Mouse (Mus musculus) activated CD4-positive, CD25-positive, alpha-beta regulatory T cell, adult 4 months (primary cell): Measurements from ENCODE around the gene Fam160a1. TPM values are rescaled to one million over a fixed set of nuclear protein-coding genes. Genes with fewer than 3 reads are reported as not detected.

Experiments used
- ATAC-seq: one replicate; pipeline ENCODE4 v1.8.0; 2017
- polyA plus RNA-seq, 2 experiments: library from polyadenylated mRNA; unstranded; fragments of 100-300 nt; shearing (Covaris generic); gene quantifications; one replicate each; pipeline ENCODE4 v1.2.1; 2017

Gene Fam160a1
- polyA plus RNA-seq, 2 experiments from 2014 or later: 1.9 to 3.1 TPM

- no peak for ATAC-seq
These were observed 140.0 kb downstream of the Fam160a1 start for GRCm38 (mm10) chr3:85677133-85677532.

- ATAC-seq: no peak
These were observed 147.2 kb downstream of the Fam160a1 start for GRCm38 (mm10) chr3:85669844-85670243.

GRCm38 (mm10) chr3:85667683-85668082, 149.4 kb downstream of the Fam160a1 start:
- no peak for ATAC-seq

- no peak for ATAC-seq
These were observed 150.4 kb downstream of the Fam160a1 start for GRCm38 (mm10) chr3:85666736-85667135.

GRCm38 (mm10) chr3:85666166-85666565, 150.9 kb downstream of the Fam160a1 start:
- no peak for ATAC-seq

DNA sequence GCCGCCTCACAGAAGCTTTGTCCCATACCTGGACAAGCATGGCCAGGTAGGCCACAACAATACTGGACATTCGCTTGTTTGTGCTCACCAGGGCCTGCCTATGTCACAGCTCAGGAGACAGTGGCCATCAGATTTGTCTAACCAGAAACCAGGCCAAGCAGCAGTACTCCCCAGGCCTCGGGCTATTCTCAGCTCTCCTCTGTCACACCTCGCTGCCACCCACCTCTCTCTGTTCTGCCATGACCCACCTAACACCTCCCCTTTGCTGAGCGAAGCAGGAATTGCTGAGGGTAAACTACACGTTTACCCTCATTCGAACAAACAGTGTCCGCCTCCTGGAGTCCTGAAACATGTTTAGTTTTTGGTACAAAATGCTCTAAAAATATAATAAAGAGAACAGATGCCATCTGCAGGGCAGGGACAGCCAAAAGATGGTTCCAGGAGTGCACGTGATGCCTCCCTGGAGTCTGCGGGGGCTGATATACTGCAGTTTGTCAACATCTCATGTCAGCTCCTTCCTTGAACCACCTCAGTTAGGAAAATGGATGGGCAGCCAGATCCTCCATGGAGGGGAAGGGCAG, 152.4 kb downstream of the Fam160a1 start:
- ATAC-seq: no peak

GRCm38 (mm10) chr3:85663826-85664225, 153.3 kb downstream of the Fam160a1 start:
- ATAC-seq: no peak

- ATAC-seq: no peak
These were observed 154.9 kb downstream of the Fam160a1 start for GRCm38 (mm10) chr3:85661926-85662813.

GRCm38 (mm10) chr3:85659681-85660080, 157.4 kb downstream of the Fam160a1 start:
- ATAC-seq: no peak

- ATAC-seq: no peak
These were observed 161.6 kb downstream of the Fam160a1 start for GRCm38 (mm10) chr3:85655538-85655937.

GRCm38 (mm10) chr3:85652727-85653665, 164.1 kb downstream of the Fam160a1 start:
- no peak for ATAC-seq

DNA sequence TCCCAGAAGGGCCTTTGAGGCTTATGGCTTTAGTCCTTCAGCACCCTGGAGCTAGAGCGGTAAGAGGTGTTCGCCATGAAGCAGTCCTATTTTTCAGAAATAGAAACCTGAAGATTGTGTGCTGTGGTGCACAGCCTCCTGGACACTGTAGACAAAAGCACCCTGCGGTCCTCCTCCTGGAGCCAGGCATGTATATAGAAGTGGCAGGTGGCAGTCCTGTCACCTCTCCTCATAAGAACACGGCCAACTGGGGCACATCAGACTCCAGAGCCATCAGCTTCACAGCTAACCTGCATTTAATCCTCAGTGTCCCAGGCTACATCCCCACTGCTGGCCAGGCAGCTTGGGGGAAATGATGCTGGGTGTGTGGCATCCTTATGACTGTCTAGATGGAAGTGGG, 167.9 kb downstream of the Fam160a1 start:
- no peak for ATAC-seq

- ATAC-seq: no peak
These were observed 171.5 kb downstream of the Fam160a1 start for GRCm38 (mm10) chr3:85645517-85646004.

DNA sequence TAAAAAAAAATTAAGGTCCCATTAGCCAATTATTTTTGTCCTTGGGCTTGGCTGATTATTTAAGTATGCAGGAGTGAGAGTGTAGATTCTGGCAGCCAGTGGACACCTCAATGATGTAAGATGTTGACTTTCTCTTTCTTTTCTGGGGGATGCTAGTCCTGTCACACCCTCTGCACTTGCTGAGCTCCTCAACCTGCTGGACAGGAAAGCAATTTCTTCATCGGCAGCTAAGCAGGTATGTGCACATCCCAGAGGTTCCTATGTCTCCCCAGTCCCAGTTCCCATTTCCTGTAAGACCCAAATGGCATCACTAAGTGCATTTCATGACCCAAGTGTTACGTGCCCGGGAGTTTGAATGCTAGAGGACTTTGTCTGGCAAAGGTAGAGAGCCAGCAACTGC, 172.3 kb downstream of the Fam160a1 start:
- ATAC-seq: no peak

GRCm38 (mm10) chr3:85641751-85642150, 175.3 kb downstream of the Fam160a1 start:
- no peak for ATAC-seq

- ATAC-seq: no peak
These were observed 180.2 kb downstream of the Fam160a1 start for GRCm38 (mm10) chr3:85636716-85637447.

DNA sequence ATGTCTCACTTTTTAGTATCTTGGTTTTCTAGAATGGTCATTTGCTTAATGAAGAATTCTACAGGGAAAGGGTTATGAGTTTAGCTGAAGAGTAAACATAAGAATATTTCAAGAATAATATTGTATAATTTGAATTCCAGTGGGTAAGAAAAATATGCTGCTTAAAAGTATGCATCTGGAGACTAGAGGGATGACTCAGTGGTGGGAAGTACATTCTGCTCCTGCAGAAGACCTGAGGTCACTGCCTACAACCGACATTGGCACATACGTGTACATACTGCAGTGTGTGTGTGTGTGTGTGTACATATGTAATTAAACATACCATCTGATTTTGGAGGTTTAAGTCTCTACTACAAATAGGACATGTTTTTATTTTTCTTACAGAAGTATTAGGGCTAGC, 181.5 kb downstream of the Fam160a1 start:
- ATAC-seq: no peak

- ATAC-seq: no peak
These were observed 182.0 kb downstream of the Fam160a1 start for GRCm38 (mm10) chr3:85635126-85635419.

DNA sequence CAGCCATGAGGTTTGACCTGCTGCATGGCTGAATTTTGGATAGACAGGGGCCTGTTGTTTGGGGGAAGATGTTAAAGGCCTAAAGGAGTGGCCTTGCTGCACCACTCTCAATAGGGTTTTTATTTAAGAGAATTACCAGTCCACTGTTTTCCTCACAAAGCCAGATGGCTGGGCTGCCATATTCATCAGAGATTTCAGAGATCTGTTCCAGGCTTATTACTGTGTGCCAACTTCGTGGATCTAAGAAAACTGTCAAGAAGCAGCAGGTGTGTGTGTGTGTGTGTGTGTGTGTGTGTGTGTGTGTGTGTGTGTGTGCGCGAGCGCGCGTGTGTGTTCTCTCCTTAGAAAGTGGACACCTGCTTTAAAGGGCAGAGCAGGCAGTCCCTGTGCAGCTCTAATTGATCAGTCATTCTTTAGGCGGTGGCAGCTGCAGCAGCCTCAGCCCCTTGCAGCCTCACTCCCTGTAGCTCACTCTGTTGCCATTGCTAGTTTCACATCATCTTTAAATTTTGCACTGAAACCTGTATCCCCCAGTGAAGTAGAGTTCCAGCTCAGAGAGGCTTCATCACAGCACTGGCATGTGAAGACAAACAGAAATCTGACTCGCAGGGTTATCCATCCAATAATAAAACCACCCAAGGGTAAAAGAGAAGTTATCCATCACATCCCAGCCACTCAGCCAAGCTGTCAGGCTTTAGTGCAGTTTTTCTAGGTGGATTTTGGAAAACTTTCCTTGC, 182.5 kb downstream of the Fam160a1 start:
- ATAC-seq: no peak

GRCm38 (mm10) chr3:85633733-85634132, 183.4 kb downstream of the Fam160a1 start:
- no peak for ATAC-seq

- ATAC-seq: peak; percentile 28
These were observed 187.1 kb downstream of the Fam160a1 start for GRCm38 (mm10) chr3:85629895-85630510.
